Mouse (Mus musculus) subcutaneous adipose tissue, adult 2 months (tissue): ENCODE results near the gene Tbata. TPM values are rescaled to one million over a fixed set of nuclear protein-coding genes. Genes with fewer than 3 reads are reported as not detected.

Experiments used
- polyA plus RNA-seq: library from polyadenylated mRNA; depleted of rRNA; stranded (reverse); fragments of >200 nt; gene quantifications from 2 replicates; pipeline ENCODE4 v1.2.3, GENCODE M21; 2012; ENCODE audit warnings: low replicate concordance; rRNA removed

Gene Tbata
- polyA plus RNA-seq = 0.39 and 1.2 TPM in 2 replicates

DNA sequence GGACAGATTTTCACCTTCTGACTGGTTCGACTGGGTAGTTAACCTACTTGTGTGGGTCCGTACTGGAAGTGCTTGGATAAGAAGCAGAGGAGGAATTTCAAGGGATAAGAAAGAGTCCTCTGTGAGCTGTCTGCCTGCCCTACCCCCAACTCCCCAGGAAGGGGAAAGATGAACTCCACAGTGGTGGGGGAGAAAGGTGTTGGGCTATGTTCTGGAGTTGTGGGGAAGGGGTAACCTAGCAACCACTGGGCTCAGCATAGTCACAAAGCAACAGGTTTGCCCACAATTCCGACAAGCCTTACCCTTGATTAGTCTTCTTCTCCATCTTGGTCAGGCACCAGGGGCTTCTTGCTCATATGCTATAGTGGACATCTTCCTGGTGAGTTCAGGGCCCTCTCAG is at the start of gene Tbata:
Tbata (plus strand) TSS at position 301 of the 400 bp plus-strand sequence.

DNA sequence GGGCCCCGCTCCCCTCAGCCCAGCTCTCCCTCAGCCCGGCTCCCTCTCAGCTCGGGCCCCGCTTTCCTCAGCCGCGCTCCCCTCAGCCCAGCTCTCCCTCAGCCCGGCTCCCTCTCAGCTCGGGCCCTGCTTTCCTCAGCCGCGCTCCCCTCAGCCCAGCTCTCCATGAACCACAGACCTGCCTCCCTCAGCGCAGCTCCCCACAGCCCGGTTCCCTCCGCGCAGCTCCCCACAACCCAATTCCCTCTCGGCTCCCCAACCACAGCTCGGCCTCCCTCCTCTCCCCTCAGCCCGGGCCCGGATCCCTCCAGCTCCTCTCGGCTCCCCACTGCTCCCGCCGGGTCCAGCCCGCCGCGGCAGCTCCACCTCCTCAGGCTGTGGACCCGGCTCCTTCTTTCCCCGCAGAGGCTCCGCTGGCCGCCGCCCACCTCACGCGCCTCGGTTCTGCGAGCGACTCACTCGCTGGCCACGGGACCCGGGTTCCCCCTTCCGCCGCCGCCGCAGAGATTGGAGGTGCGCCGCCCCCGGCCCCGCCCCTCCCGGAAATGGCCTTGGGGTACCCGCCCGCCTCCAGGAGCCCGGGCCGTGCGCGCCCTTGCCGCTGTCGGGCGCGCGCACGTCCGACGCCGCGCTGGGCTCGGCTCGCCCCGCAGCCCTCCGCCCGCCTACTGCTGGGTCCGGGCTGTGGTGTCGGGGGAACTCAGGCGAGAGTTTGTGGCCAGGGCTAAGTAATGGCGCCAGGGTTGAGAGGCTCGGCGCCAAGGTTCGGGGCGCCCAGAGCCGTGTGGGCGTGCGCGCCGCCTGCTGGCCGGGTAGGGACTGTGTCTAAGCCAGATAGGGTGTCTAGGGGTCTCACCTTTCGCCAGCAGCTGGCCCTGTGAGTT is 24.4 kb upstream of the Tbata start, which contains the start of gene Sgpl1:
Sgpl1 (minus strand) TSS at position 547 of the 884 bp plus-strand sequence.

Other genes with a start within 250 kb of the Tbata start
- 6.1 and 30.5 TPM in 2 replicates for gene Pcbd1, start 82.6 kb upstream of the Tbata start, polyA plus RNA-seq
- 59.4 and 69.0 TPM in 2 replicates for gene Sgpl1, start 24.3 kb upstream of the Tbata start, polyA plus RNA-seq
- 3.8 and 8.9 TPM in 2 replicates for gene Adamts14, start 101.5 kb downstream of the Tbata start, polyA plus RNA-seq
- gene Prf1, start 125.9 kb downstream of the Tbata start, polyA plus RNA-seq = 1.3 and 7.2 TPM in 2 replicates
- 25.7 and 33.8 TPM in 2 replicates for gene Pald1, start 211.6 kb downstream of the Tbata start, polyA plus RNA-seq
- gene Nodal, start 246.0 kb downstream of the Tbata start, polyA plus RNA-seq = 0.10 TPM in 1 of 2 replicates, not detected in the other